Mouse (Mus musculus) T-helper 17 cell (primary cell): ENCODE data around the gene Ptpn4.

Experiments used
- in situ Hi-C, 2 experiments: fragments of 300-600 bp; cut with MboI, MseI; formaldehyde crosslinking; loops; 1 replicate in 1 of 2; 2 replicates in 1 of 2; pipeline ENCODE4 v1.15.1; 2025; ENCODE audit warnings: high pct_unique_total_duplicates in 2 of 2

Gene Ptpn4

DNA sequence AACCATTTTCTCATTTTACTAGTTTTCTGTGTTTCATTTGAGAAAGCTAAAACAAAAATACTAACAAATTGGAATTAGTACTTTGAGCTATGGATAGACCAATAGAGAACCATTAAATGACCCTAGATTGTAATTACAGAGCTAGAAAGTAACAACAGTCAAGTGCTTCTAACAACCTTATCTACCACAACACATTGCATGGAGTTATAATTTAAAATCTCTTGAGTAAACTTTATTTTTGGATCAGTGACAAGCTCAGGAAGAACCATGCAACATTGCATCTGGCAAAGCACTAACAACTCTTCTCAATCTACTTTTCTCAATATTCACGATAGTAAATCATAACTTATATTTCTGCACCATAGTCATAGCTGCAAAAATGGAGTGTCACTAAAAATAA lies 29.7 kb downstream of the Ptpn4 start:
- in situ Hi-C loops: no loop called here

DNA sequence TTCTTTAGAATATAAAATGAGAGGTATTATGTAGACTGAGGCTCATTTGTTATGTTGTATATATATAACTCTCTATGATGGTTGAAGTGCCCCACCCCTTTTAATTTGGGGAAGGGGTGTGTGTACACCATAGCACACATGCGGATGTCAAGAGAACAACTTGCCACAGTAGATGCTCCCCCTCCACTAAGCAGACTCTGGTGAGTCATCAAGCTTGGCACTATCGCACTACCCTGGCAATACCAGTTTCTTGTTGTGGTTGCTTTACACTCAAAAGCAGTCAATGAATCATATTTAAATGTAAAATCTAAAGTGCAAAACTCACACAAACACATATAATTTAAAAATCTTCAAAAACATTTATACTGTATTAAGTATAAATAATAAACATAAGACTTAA lies 31.4 kb downstream of the Ptpn4 start:
- in situ Hi-C loops: no loop called here

DNA sequence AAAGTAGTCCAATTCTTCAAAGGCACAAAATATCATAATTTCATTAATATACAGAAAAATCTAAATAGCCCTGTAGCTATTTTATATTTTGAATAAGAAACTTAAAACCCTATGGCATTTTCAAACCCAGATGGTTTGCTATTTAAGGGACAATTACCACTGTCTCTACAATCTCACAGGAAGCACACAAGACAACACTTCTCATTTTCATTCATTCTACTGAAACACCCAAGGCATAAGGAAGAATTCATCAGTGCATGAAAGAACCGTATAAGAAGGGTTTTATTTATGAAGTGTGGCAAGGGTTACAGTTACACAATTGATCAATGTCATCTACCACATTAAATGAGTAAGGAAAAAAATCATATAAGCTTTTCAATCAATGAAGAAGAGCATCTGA lies 32.8 kb downstream of the Ptpn4 start:
- in situ Hi-C loops: no loop called here

DNA sequence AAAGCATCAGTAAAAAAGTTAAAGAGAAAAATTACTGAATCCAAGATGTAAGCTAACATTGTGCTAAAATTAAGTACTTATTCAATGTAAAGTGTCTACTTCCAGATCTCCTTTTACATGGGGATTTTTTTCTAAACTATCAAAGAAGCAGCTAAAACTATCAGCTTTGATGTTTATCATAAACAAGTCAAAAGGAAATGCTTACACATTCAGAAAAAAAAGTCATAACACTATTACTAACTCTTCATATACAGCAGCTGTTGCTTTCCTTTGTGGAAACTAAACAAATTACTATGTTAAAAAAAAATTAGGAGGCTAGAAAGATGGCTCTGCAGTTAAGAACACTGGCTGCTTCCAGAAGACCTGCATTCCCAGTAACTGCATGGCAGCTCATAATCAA lies 42.2 kb downstream of the Ptpn4 start:
- in situ Hi-C loops: no loop called here

DNA sequence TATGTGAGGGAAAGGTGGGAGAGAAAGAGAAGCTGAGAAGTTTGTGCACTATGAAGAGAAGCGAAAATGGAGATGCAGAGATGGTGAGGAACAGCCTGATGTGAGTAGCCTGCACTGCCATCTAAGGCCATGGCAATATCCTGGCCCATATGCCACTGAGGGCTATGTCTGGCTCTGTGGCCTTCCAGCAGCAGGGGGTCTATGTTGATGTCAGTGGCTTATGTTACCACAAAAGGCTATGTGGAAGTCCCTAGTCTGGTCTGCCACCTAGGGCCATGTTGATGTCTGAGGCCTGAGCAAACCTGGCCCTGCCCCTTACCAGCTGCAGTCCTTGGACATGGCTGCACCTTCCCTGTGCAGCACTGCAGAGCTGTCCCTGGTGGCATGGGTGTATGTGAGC lies 43.1 kb downstream of the Ptpn4 start:
- in situ Hi-C loops: no loop called here

DNA sequence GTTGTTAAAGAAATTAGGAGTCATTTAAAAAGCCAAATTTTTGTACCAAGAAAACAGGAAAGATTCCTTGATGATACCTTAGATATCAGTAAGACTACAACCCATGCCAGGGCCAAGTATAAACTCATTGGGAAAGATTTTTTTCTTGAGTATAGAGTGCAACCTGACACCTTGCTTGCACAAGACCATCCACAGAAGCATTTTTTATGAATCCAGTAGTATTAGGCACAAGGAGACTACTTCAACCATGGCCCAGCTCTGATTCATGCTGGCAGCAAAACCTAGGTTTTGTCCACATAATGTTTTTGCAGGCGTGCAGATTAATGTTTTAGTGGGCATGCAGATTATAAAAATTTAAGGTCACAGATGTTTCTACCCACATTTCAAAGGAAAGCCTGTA lies 46.8 kb downstream of the Ptpn4 start:
- in situ Hi-C loops: no loop called here

DNA sequence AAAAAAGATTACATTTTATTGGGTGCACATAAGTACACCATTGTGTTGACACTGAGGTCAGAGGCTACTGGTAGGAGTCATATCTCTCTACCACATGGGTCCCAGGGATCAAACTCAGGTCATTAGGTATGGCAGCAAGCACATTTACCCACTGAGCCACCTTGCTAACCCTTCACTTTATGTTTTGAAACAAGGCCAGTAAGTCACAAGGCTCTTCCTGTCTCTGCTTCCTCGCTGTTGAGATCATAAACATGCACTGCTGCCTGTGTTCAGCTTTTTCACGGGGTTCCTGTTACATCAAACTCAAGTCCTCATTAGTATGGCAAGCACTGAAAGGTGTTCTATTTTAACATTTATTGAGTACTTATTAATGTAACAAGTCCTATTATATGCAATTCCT lies 61.5 kb downstream of the Ptpn4 start:
- in situ Hi-C loops: no loop called here

DNA sequence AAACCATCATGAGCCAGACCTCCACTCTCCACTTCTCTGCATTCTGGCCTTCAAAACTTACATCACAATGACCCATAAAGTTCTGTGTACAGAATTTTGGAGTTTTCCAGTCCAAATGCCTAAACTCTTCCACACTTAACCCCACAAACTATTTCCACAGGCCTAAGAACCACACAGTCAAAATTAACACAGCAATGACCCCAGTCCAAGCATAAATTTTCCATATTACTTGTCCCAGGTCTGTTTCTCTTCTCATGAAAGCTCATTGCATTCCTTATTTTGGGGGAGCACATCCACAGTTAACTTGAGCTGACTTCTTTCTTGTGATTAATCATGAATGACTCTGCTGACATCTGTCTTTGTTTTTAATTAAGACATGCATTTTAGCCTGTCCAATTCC lies 101.7 kb downstream of the Ptpn4 start:
- in situ Hi-C loops: no loop called here

DNA sequence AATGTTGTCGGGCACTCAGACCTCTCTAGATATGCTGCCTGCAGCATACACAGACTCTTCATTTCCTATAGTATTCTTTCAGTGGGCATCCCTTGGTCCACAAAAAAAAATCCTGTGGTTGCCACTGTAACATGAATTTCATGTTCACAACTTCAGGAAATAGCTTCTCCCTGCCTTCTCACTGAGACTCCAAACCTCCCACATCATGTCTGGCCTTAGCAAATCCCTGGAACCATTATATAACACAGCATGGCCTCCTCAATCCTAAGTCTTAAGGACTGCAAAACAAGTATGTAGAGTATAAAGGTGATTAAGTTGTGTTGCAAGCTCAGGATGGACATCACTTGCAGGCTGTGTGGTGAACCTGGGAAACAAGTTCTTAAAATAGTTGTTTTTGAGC lies 102.6 kb downstream of the Ptpn4 start:
- in situ Hi-C loops: no loop called here

DNA sequence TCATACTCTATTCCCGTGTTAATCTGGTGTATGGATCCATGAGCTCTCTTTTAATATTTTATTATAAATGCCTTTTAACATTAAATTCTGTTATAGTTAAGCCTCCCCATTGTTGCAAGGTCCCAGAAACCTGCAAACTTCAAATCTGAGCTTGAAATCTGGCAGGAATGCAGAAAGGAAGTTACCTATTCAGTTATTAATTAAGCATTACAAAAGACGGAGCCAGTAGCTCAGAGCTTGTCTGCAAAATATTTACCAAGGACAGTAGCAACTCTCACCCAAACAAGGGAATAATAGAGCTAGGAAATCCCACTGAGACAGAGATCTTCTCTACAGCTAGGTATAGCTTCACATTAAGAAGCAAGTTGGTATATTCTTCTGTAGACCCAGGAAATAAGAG lies 106.2 kb downstream of the Ptpn4 start:
- in situ Hi-C loops: no loop called here

DNA sequence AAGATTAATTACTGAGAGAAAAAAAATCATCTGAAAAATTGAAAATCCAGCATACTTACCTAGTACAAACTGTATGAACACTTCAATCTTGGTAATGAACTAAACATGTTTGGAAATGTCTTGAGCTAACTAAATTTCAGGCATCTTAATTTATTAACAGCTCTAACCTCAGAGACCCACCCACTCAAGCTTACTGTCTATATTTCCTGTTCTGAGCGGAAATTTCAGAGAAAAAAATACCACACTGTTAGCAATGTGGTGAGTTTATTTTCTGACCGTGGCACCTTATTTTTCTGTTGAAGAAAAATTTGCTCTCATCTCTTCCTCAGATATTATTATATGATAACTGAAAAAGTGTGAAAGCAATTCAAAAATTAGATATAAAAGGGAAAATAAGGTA lies 124.4 kb downstream of the Ptpn4 start:
- in situ Hi-C loops: no loop called here

DNA sequence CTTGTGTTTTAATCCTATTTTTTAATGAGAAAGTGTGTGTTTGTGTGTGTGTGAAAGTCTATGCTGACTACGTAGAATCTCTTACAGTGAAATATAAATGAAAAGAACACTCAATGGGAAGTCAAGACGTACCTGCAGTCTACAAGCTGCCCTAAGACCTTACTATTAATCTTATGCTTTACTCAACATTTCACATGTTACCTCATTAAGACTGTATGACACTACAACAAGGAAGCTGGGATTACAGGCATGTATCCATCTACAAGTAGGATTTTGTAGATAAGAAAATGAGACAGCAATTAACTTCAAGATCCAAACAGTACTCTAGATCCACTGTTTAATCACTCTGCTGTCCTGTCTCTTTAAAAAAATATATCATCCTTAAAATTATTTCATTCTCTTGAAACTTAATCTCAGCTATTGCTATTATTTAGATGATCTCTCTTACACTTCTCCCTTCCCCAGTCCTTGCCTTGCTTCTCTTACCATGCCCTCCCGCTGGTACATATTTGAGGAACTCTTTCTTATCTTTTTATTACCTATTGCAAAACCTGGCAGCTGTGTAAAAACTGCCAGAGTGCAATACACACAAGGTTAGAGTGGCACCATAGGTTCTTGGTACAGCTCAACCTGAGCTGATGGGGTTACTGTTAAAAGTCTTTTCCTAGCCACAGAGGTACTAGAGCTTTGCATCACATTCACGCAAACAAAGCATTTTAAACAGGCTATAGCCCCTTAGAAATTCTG lies 130.8 kb downstream of the Ptpn4 start:
- in situ Hi-C loops: no loop called here

DNA sequence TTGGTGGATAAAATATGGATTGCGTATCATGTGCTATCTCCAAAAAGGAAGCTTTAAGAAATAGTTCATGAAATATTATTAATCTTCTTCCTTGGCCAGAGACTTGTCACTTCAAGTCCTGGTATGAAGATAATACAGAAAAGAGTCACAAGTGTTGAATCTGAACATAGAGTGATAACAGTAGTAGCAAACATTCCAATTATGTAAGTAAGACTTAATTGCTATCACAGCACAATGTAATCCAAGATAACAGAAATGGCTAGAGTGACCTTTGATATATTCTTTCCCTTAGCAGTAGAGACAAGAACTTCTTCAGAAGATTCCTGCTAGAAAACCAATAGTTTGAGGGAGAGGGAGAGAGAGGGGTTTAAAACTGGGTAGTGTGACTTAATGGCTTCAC lies 140.6 kb downstream of the Ptpn4 start:
- in situ Hi-C loops: no loop called here

DNA sequence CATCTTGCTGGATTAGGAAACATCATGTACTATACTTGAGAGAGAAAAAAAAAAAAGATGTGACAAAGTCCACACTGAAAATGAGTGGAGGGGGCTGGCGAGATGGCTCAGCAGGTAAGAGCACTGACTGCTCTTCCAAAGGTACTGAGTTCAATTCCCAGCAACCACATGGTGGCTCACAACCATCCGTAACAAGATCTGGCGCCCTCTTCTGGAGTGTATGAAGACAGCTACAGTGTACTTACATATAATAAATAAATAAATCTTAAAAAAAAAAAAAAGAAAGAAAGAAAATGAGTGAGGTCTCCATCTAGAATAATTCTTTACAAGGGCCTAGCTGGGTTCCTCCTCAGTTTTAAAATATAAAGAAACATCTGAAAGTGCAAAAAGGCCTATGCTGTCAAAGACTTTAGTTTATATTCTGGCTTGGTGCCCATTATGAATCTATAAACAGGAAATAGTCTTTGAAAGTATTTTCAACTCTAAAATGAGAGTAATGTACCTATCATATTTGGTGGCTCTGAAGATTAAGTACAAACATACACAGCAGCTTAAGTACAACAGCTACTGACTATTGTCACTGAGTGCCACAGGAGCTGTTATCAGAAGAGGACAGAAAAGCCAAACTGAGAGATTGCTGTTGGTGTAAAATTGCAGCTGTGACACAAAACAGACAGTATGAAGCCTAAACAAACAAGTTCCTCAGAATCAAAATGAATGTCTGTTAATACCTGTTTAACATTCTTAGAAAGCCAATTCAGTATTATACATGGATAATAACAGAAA lies 151.4 kb downstream of the Ptpn4 start:
- in situ Hi-C loops: no loop called here

DNA sequence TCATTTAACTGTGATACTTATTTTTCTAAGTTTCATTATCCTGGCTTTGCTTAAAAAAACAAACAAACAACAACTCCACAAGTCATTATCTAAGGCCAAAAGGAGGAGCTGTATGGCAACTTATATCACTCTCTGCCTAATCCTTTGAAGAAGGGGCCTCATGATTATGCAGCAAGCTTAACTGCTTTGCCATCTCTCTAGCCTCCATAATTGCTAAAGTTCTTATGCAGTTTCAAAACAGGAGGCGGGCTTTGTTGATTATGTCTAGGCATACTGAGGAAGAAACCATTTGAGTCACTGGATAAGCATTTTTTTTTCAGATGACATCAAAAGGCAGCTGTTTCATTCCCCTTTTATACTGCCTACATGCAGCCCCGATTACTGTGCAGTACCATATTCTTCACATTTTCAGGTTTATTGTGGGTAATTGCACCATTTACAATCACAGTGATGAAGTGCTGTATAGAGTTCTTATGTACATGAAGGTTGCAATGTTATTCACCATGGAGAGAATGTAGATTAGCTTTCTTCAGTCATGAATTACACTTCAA lies 155.7 kb downstream of the Ptpn4 start:
- in situ Hi-C loops: no loop called here

DNA sequence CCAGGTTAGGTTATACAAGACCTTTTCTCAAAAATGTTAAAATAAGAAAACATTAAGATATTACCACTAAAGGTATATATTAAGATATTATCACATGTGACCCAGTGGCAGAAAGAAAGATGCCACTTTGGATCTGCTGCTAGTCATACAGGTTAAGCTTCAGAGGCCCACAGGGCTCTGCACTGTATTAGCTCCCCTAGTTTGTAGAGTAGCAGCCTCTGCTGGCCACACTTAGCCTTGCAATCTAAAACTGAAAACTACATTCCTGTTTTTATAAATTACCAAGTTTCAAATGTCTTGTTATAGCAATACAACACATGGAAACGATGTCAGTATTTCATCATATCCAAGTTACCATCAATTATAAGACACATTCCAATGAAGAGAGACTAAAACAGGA lies 162.4 kb downstream of the Ptpn4 start:
- in situ Hi-C loops: no loop called here

DNA sequence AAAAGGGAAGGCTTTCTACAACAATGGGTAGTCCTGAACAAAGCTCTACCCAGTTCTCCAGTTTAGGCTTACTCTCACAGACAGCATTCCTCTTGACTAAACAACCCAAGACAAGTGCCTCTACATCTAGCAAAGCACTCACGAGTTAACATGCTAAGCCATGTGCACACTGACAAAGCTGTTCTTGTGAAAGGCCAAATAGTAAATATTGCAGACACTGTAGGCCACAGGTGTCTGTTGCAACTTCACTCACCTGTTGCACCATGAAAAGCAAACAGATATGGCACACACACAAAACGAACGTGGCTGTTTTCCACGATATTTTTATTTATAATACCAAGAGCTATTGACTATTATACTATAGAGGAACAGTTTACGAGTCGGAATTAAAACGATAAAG lies 170.5 kb downstream of the Ptpn4 start:
- in situ Hi-C loops: no loop called here

DNA sequence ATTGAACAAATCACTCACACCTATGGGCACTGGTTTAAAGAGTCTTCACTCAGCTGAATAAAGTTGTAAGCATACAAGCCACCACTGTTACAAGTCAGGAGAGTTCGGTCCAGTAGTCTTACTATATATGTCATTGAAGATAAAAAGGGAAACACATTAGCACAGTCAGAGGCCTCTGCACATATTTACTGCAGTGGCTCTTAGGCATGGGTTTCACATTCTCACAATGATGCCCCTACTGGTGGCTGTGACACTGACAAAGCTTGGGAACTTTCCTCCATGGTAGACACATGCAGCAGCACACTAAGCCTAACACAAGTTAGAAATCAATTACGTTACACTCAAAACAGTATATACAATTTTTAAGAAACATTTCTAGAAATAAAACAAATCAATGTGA lies 183.1 kb downstream of the Ptpn4 start:
- in situ Hi-C loops: no loop called here

DNA sequence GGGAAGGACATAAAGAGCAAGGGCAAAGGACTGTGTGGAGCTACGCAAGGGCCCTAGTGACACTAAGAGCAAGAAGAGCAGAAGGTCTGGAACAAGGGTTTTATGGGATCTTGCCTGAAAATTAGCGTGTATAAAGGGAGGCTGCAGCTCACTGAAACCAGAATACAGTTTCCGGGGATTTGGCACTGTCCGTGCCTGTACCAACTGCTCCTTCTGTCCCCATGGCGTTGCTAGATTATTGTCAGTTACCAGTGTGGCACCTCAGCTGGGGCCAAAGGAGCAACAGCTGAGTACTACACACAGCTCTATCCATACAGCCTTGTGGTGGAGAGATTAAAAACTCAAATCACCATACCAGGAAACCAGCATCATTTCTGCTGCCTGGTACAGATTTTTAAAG lies 187.0 kb downstream of the Ptpn4 start:
- in situ Hi-C loops: no loop called here

DNA sequence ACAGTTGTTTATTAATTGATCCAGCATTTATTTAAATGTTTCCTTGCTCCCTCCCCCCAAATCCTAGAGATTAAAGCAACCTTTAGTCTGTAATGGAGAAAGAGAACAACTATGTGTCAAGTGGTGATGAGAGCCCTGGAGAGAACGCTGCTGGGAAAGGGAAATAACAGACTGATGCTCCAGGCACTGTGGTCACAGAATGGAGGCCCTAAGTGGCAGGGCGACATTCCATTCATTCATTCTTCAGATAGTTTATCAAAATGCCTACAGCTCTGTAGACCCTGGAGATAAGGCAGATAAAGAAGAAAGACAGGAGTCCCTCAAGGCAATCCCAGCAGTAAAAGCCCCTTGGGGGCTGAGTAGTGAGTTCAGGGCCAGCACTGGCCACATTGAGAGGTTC lies 187.8 kb downstream of the Ptpn4 start:
- in situ Hi-C loops: loop anchor here in 1 of 2 experiments (10.0 kb wide), 1 partner anchor 115 kb away; no protein-coding TSS in a partner anchor

DNA sequence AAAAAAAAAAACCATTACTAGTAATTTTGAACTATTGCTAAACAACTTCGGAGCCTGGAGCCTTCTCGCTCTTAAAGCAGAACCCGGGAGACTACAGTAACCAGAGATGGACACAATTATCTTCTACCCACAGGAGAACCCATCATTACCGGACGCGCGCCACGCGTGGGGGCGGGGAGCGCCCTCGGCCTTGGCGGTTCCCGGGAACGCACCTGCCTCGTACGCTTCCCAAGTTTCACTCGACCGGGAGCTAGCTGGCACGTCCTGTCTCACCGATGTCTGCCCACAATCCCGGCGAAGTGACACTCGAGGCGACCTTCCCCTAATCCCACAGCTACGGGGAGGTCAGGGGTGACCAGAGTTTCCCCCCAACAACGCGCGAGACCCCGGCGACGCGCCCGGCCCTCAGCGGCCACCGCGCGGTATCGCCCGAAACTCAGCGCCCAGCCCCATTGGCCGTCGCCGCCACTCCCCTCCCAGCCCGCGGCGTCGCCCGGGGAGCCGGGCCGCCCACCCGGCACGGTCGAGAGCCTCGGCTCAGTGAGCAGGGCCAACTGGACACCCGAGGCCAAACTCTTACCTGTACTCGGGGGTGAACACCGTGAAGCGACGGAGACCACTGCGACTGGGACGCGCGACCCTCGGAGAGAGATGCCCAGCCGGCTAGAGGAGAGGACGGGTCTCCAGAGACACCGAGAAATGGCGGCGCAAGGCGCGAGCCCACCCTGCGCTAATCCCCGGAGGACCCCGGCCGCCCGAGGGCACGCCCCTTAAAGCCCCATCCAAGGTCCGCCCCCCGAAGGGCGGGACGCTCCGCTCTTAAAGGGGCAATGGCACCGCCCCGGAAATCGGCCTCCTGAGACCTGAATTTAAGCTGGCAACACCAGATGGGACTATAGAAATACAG lies 189.0 kb downstream of the Ptpn4 start, which contains the start of gene Epb41l5:
Gene Epb41l5, minus strand, starts transcription at position 796 of the 907 bp plus-strand sequence.
- in situ Hi-C loops: loop anchor here in 1 of 2 experiments (10.0 kb wide), 1 partner anchor 114 kb away; no protein-coding TSS in a partner anchor

DNA sequence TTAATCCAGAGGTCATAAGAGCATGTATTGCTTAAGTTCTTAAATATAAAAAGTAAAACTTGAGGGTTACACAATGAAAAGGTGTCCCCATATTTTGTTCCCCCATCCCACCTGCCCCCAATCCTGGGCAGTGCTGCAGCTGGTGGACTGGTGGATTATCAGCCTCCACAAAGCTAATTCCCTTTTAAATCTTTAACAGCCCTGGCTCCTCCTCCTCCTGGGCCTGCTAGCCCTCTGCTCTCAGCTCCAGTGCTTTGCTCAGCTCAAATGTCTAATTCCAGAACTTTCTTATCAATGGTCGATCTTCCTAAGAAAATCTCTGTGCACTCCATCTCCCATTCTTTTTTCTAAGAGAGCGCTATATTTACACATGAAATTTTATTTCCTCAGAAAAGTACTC lies 191.1 kb downstream of the Ptpn4 start:
- in situ Hi-C loops: loop anchor here in 1 of 2 experiments (10.0 kb wide), 1 partner anchor 112 kb away; no protein-coding TSS in a partner anchor
